Mouse (Mus musculus): ENCODE measurements around the gene Soga3.

Gene Soga3

GRCm38 (mm10) chr10:29143566-29144335 lies at the start of gene Soga3:
TSS of gene Soga3 (plus strand) at chr10:29143839.
- no peak for DNase-seq

GRCm38 (mm10) chr10:29106962-29107361 lies 36.7 kb upstream of the Soga3 start:
- no peak for DNase-seq

- no peak for DNase-seq
Measured at GRCm38 (mm10) chr10:29142556-29143105, 1.0 kb upstream of the Soga3 start.

DNA sequence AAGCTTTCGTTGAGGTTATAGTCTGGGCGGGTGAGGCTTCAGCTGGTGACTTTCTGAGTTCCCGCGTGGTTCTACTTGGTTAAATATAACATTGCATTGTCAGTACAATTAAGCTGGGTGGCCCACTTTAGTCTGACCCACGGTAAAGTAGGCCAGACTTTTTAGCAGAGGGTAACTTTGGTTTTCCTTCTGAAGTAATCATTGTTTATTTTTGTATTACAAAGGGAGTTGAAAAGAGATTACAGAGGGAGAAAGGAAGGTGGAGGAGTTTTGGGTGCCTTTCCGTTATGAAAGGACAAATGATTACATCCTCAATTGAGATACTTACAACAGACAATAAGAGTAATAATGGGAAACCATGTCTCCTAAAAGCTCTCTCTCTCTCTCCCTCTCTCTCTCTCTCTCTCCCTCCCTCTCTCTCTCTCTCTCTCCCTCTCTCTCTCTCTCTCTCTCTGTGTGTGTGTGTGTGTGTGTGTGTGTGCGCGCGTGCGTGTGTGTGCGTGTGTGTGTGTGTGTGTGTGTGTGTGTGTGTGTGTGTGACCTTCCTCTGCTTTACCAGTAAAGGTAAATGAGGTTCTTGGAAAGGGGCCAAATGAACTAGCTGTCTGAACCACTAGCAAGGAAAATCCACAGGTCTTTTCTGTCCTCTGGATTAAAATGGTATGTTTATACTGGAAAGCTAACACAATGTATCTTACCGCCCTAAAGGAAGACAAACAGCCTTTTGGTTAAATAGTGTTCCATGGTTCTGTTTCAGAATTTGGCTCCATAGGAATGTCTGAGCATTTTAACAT lies 1.2 kb downstream of the Soga3 start:
- no peak for DNase-seq

DNA sequence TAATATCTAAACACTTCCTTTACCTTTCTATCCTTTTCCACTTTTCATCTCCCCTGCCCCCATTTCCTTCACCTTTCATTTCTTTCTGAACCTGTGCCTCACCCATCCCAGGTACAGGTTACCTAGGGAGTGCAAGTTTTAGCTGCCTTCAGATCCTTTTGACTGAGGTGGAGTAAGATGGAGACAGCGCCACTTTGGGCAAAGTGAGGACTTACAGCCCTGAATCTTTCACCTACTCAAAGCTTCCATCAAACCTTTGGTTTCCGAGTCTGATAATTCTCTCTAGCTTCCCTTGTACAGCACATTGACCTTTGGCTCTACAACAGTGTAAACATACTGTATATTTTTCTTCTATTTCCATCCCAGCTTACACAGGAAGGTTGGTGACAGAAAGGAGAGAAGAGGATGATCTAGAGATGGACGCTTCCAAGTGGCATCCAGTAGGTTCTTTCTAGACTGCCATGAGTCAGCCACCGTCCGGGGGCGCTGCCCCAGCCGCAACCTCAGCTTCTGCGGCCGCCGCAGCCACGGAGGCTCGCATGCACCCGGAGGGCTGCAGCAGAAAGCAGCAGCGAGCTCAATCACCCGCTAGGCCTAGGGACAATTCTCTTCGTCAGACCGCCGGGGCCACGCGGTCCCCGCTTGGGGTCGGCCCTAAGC lies 2.7 kb downstream of the Soga3 start:
- DNase-seq = no peak

DNA sequence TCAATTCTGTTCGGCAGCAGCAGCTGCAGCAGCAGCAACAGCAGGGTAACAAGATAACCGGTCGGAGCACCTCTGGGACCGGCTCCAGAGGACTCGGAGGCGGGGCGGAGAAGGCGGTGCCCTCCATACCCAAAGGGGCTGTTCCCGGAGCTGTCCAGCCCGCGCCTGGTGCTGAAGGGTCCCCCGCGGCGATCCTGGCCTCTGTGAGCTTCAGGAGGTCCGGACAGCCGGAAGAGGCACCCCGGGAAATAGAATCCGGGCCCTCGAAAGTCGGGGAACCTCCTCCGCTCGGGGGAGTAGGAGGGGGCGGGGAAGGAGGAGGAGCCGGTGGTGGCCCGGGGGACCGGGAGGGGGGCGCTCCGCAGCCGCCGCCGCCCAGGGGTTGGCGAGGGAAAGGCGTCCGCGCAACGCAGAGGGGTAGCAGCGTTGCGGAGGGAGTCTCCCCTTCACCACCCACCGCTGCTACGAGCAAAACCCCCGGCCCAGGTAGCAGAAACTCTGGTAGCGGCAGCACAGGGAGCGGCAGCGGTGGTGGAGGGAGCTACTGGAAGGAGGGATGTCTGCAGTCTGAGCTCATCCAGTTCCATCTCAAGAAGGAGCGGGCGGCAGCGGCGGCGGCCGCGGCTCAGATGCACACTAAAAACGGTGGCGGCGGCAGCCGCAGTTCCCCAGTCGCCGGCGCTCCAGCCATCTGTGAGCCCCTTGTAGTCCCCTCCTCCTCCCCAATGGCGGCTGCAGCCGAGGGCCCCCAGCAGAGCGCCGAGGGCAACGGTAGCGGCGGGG lies 3.4 kb downstream of the Soga3 start:
- peak; percentile 79 for DNase-seq

- no peak for DNase-seq
Measured at GRCm38 (mm10) chr10:29147641-29147990, 4.0 kb downstream of the Soga3 start.

GRCm38 (mm10) chr10:29148076-29148475 lies 4.4 kb downstream of the Soga3 start:
- no peak for DNase-seq

DNA sequence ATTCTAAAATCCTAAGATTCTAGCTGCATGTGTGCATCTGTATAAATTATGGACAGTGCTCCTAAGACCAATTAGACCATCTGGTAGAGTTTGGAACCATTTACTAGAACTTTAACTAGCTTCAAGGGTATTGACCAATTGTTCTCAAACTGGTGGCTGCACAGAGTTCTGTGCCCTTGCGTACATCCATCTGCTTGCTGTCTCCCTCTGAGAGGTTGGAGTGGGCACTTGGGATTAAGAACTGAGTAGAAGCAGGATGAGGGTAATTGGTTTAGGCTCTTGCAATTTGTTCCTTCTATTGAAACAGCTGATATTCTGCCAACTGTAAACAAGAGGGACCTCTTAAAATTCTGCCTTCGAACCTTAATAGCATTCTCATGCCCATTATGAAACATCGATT lies 11.7 kb downstream of the Soga3 start:
- DNase-seq = no peak

DNA sequence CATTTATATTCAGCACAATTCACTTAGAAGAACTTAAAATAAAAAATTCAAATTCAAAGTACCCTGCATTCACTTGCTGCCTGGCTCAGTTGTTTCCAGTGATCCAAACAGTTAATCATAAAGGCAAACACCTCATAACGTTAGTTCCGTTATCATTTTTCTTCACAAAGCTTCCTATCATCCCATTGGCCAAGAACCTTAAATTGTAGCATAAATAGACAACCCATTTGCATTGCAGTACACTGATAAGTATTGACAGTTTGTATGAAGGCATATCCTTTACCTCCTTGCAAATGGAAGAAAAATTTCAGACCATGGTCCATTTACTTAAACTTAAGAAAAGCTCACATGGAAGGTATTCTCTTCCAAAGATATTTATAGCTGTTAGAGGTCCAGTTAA lies 18.0 kb downstream of the Soga3 start:
- no peak for DNase-seq

- DNase-seq = no peak
Measured at GRCm38 (mm10) chr10:29173778-29174177, 30.1 kb downstream of the Soga3 start.

DNA sequence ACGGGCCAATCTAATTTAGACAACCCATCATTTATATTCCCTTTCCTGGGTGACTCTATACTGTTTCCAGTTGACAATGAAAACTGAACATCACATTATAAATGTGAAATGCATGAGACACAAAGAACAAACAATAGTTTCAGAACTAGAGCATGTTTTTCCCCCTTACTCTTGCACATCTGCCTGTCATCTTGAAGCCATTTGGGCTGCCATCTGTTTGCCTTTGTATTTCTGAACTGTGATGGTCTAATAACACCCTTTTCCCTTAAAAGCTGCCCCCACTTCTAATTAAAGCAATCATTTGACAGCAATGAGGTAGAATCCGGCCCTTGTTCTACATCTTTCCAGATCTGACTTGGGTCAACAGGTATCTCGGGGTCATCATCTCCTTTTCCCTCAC lies 32.0 kb downstream of the Soga3 start:
- no peak for DNase-seq

DNA sequence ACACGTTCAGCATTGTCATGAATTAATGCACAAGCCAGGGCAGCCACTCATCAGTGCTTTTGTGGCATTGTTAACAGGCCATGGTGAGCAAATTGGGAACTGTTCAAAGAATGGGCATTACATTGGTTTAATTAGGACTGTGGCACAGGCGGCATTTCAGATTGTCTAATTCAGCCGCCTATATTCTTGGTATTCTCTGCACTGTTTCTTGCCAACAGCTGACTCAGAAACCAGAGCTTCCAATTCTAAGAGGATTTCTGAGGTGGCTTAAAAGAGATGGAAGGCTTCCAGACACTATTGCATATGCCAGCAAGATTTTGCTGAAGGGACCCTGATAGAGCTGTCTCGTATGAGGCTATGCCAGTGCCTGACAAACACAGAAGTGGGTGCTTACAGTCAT lies 33.2 kb downstream of the Soga3 start:
- no peak for DNase-seq

DNA sequence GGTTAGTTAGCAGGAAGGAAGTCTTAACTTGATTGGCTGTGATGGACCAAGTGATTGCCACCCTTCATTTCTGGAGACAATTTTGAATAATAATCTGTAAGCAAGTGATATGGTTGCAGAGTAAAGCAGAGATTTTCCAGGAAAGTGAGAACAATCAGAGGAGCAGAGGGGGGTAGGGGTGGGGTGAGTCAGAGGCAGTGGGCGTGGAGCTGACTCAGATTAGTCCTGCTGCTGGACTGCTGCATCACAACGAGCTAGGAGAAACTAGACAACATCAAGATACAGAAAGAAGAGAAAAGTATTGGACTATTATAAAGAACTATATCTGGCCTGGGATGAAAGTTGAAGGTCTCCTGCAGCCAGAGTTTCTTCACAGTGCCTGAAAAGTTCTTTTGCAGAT lies 34.4 kb downstream of the Soga3 start:
- DNase-seq = no peak

GRCm38 (mm10) chr10:29180210-29180609 lies 36.6 kb downstream of the Soga3 start:
- DNase-seq = no peak

GRCm38 (mm10) chr10:29181046-29181445 lies 37.4 kb downstream of the Soga3 start:
- DNase-seq = no peak

DNA sequence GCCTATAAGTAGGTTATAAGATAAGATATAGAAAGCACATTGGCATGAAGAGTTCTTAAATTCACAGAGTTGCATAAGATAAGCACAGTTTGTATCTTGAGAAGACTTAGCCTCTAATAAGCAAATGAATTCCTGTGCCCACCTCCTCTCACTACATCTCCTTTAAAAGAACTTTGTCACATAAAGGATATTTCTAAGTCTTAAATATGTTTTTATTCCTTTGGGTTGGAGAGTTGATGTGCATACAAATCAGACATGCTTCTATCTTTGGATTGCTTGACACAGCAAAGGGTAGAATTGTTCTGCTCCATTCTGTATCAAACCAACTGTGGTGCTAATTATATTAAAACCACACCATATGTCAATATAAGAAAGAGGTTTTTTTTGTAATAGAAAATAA lies 50.1 kb downstream of the Soga3 start:
- no peak for DNase-seq

GRCm38 (mm10) chr10:29196811-29197210 lies 53.2 kb downstream of the Soga3 start:
- no peak for DNase-seq

GRCm38 (mm10) chr10:29198642-29199041 lies 55.0 kb downstream of the Soga3 start, which contains the start of gene Gm49353:
TSS of gene Gm49353 (plus strand) at chr10:29198954.
- DNase-seq = no peak

- DNase-seq = no peak
Measured at GRCm38 (mm10) chr10:29199835-29200234, 56.2 kb downstream of the Soga3 start.

GRCm38 (mm10) chr10:29200609-29201008 lies 57.0 kb downstream of the Soga3 start:
- no peak for DNase-seq

GRCm38 (mm10) chr10:29206730-29207129 lies 63.1 kb downstream of the Soga3 start:
- DNase-seq = peak; percentile 24

DNA sequence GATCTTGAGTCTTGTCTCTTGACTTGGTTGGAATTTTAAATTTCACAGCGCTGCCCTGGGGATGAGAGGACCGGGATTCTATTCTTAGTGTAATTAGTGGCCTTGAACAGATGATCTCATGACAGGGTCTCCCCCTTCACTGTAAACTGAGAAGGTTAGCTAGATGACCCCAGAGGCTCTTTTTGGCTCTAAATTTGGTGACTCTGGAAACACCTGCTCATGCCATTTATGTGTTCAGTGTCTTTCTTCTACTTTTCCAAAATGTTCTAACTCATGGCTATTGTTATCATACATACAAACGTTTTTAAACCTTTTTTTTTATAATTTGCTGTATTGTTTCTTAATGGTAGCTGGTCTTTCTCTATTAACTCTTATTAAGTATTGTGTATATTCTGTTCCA lies 65.1 kb downstream of the Soga3 start:
- no peak for DNase-seq

All from kidney, postnatal 14 days (tissue).